Mouse (Mus musculus): ENCODE measurements around the gene Cox7b2.
"Not testable (repeated sequence)": the region's sequence is repeated elsewhere in the genome, so short reads cannot be mapped to it uniquely, and the experiment has no call there.

Cox7b2 gene

DNA sequence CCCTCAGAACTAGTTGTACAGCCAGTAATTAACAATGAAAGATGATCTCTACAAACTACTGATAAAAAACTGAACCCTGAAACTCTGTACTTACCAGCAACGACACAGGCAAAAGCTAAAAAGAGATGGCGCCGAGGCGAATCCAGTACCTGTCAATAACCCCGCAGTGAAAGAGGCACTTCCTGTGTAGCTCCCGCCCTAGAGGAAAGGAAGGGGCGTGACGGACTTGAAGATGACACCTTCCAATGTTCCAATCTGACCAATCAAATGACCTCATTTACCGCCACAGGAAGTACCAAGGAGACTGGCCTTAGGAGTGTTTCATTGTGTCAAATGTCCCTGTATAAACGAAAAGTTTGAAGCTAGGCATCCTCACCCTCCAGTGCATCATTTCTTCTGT, at the start of gene Cox7b2:
Gene Cox7b2, minus strand, starts transcription at position 127 of the 400 bp plus-strand sequence.
- no peak for DNase-seq (ENCODE audit: low read depth in 2 of 2, low spot score in 2 of 2)

- no peak for DNase-seq (ENCODE audit: low read depth in 2 of 2, low spot score in 2 of 2)
Observed at GRCm38 (mm10) chr5:71595321-71595720, 47.3 kb upstream of the Cox7b2 start.

DNA sequence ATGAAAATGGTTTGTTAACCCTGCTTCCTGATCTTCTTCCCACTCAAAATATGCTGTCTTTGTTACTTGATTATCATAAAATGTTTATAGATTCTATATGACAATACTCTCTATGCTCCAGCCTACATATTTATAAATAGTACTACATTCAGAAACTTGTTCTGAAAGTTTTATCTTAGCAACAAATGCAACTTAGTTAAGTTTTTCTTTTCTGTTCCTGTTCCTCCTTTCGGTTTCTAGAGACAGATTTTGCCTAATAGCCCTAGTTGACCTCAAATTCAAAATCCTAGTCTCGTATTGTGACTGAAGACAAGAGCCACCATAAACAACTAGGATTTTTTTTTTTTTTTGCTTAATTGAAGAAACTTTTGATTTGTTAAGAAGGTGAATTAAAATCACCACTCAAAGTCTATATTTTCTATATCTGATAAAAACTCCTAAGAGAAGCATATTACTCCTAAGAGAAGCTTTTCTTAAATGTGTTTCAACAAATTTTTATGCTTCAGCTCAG, 45.8 kb upstream of the Cox7b2 start:
- no peak for DNase-seq (ENCODE audit: low read depth in 2 of 2, low spot score in 2 of 2)

GRCm38 (mm10) chr5:71571646-71572237, 23.7 kb upstream of the Cox7b2 start:
- no peak for DNase-seq (ENCODE audit: low read depth in 2 of 2, low spot score in 2 of 2)

- no peak for DNase-seq (ENCODE audit: low read depth in 2 of 2, low spot score in 2 of 2)
Observed at GRCm38 (mm10) chr5:71545554-71545953, 2.5 kb downstream of the Cox7b2 start.

GRCm38 (mm10) chr5:71525486-71525885, 22.5 kb downstream of the Cox7b2 start:
- DNase-seq (ENCODE audit: low read depth in 2 of 2, low spot score in 2 of 2) = not testable (repeated sequence)

DNA sequence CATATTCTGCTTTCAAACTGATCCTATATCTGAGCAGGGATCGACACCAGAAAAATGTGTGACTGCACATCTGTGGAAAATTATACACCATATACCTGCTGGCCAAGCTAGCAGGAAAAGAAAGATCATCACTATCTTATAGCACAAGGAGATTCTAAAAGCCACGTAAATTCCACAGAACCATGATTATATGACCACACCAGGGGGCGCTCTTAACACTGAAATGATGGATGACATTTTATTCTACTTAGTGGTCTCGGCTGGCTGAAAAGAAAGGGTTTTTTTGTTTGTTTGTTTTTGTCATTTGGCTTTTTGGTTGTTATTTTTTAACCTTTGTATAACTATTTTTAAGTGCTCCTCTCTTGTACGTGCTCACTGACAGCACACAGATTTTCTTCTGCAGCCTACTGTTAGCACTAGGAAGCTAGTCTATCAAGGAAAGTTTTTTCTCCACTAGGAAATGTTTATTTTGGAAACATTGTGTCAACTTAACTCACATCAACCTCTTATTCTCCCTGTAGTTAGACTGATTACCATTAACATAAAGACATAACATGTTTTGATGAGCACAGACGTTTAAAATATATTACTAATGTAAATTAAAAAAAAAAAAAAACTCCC, 45.8 kb downstream of the Cox7b2 start:
- DNase-seq (ENCODE audit: low read depth in 2 of 2, low spot score in 2 of 2) = peak; percentile 36 to 50

DNA sequence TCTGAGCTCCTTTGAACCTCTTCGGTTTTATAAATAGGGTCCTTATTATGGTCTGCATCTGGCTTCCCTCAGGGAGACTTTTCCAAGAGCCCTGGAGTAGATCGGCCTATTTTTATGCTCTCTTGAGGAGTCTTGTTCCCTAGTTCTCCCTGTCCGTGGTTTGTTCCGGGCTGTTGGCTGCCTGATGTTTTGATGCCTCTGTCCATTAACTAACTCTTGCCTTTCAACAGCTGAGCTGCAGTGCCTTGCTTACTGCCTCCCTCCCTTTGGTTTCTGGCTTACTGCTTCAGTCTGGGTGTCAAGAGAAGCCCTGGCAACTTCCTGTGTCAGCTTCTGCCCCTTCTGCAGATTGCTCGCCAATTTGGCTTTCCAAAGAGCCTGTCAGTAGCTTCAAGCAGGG, 52.4 kb downstream of the Cox7b2 start:
- DNase-seq (ENCODE audit: low read depth in 2 of 2, low spot score in 2 of 2) = no peak

DNA sequence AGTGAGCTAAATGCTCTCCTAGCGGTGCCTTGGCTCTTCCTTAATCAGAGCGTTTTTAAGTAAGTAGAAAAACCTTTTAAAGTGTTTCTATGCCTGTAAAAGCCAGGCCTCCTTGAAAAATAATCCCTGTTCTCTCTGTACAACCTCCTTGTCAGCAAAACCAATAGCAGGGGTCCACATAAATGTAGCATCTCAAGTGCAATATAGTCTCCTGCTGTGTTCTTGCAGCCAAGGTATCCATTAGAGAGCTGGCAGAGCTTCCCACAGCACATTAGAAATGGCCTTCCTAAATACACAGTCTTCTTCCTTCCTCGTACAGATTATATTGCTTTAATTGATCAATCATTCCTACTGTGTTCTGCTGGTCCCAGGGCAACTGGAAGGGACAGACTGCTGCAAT, 91.0 kb downstream of the Cox7b2 start:
- DNase-seq (ENCODE audit: low read depth in 2 of 2, low spot score in 2 of 2) = no peak

GRCm38 (mm10) chr5:71440174-71440573, 107.8 kb downstream of the Cox7b2 start:
- no peak for DNase-seq (ENCODE audit: low read depth in 2 of 2, low spot score in 2 of 2)
